Mouse (Mus musculus) monocyte, adult 2 months (primary cell): Measurements from ENCODE around the gene Gnas.
A peak's percentile ranks its signal among the peaks of the same experiment; 100 is the strongest.
"Not testable (repeated sequence)": the region's sequence is repeated elsewhere in the genome, so short reads cannot be mapped to it uniquely, and the experiment has no call there.

Experiments used
- DNase-seq, 2 experiments: peaks; one replicate each; pipeline ENCODE4 v3.0.0; 2022; ENCODE audit warnings: low spot score in 2 of 2, low read depth in 1 of 2

The Gnas gene

GRCm38 (mm10) chr2:174291662-174292030 lies 7.5 kb downstream of the Gnas start:
- no peak for DNase-seq

GRCm38 (mm10) chr2:174294457-174294856 lies 10.3 kb downstream of the Gnas start:
- DNase-seq, result no peak

- no peak for DNase-seq
Measured at GRCm38 (mm10) chr2:174295175-174295899, 11.2 kb downstream of the Gnas start.

GRCm38 (mm10) chr2:174295900-174296465 lies 11.9 kb downstream of the Gnas start:
- DNase-seq, result no peak

- DNase-seq, result no peak
Measured at GRCm38 (mm10) chr2:174297086-174297571, 13.0 kb downstream of the Gnas start.

GRCm38 (mm10) chr2:174297851-174298250 lies 13.7 kb downstream of the Gnas start:
- no peak for DNase-seq

- DNase-seq, result no peak
Measured at GRCm38 (mm10) chr2:174298471-174298870, 14.4 kb downstream of the Gnas start.

GRCm38 (mm10) chr2:174299091-174299770 lies 15.1 kb downstream of the Gnas start:
- DNase-seq, result no peak

GRCm38 (mm10) chr2:174299771-174300160 lies 15.6 kb downstream of the Gnas start:
- no peak for DNase-seq

- DNase-seq, result no peak
Measured at GRCm38 (mm10) chr2:174300186-174300585, 16.1 kb downstream of the Gnas start.

GRCm38 (mm10) chr2:174300666-174301065 lies 16.5 kb downstream of the Gnas start:
- no peak for DNase-seq

- no peak for DNase-seq
Measured at GRCm38 (mm10) chr2:174302526-174302925, 18.4 kb downstream of the Gnas start.

- DNase-seq, result no peak
Measured at GRCm38 (mm10) chr2:174305646-174306045, 21.5 kb downstream of the Gnas start.

GRCm38 (mm10) chr2:174307903-174308302 lies 23.8 kb downstream of the Gnas start:
- DNase-seq, result no peak

GRCm38 (mm10) chr2:174310913-174311514 lies 26.9 kb downstream of the Gnas start:
- DNase-seq, result no peak

GRCm38 (mm10) chr2:174311613-174312012 lies 27.5 kb downstream of the Gnas start:
- DNase-seq, result no peak

- DNase-seq, result peak in 1 of 2 experiments; percentile 41
Measured at GRCm38 (mm10) chr2:174312118-174312647, 28.1 kb downstream of the Gnas start.

GRCm38 (mm10) chr2:174312661-174313060 lies 28.5 kb downstream of the Gnas start:
- DNase-seq, result no peak

- not testable (repeated sequence) for DNase-seq
Measured at GRCm38 (mm10) chr2:174315445-174315844, 31.3 kb downstream of the Gnas start.

GRCm38 (mm10) chr2:174316661-174317060 lies 32.5 kb downstream of the Gnas start:
- no peak for DNase-seq

- no peak for DNase-seq
Measured at GRCm38 (mm10) chr2:174325989-174326388, 41.9 kb downstream of the Gnas start.
